Mouse (Mus musculus) midbrain, postnatal 0 days (tissue): ENCODE results near the gene Fam110c. TPM values are rescaled to one million over a fixed set of nuclear protein-coding genes. Genes with fewer than 3 reads are reported as not detected.
"Not testable (repeated sequence)": the region's sequence is repeated elsewhere in the genome, so short reads cannot be mapped to it uniquely, and the experiment has no call there.

Source experiments
- ATAC-seq: fragments of 200-750 bp; cut with Nextera tagmentation; 2 replicates; pipeline ENCODE4 v1.8.0; 2017; ENCODE audit warnings: moderate number of reproducible peaks, mild to moderate bottlenecking, moderate TSS enrichment, moderate library complexity; ENCODE audit not compliant: low FRiP score
- DNase-seq: peaks from one replicate; pipeline ENCODE4 v3.0.0-alpha.2; 2015; ENCODE audit warnings: low spot score
- H3K27ac ChIP-seq: fragments of 300-500 bp; sonication (generic); 2 replicates; pipeline ENCODE4 v1.5.1; 2014; ENCODE audit warnings: low read depth, mild to moderate bottlenecking, low read length, mixed read lengths
- H3K27me3 ChIP-seq: fragments of 300-500 bp; sonication (generic); 2 replicates; pipeline ENCODE4 v1.6.1; 2014; ENCODE audit warnings: low read length, control low read depth, mixed read lengths; ENCODE audit not compliant: insufficient read depth
- H3K36me3 ChIP-seq: fragments of 300-500 bp; sonication (generic); 2 replicates; pipeline ENCODE4 v1.6.1; 2014; ENCODE audit warnings: low read length, control low read depth, mixed read lengths; ENCODE audit not compliant: insufficient read depth
- H3K4me1 ChIP-seq: fragments of 300-500 bp; sonication (generic); 2 replicates; pipeline ENCODE4 v1.6.1; 2014; ENCODE audit warnings: mild to moderate bottlenecking, control low read depth, antibody characterized with exemption, low read length, mixed read lengths; ENCODE audit not compliant: insufficient read depth
- H3K4me2 ChIP-seq: fragments of 300-500 bp; sonication (generic); 2 replicates; pipeline ENCODE4 v1.6.1; 2014; ENCODE audit warnings: low read depth, mild to moderate bottlenecking, low read length, mixed read lengths; ENCODE audit not compliant: poor library complexity, severe bottlenecking
- H3K4me3 ChIP-seq: fragments of 300-500 bp; sonication (generic); 2 replicates; pipeline ENCODE4 v1.5.1; 2014; ENCODE audit warnings: low read depth, mild to moderate bottlenecking, low read length, moderate library complexity
- H3K9ac ChIP-seq: fragments of 300-500 bp; sonication (generic); replicated peaks from 2 replicates; pipeline ENCODE4 v1.6.1; 2014; ENCODE audit warnings: mild to moderate bottlenecking, low read length, moderate library complexity, mixed read lengths; ENCODE audit not compliant: poor library complexity, severe bottlenecking
- H3K9me3 ChIP-seq: fragments of 300-500 bp; sonication (generic); 2 replicates; pipeline ENCODE4 v1.6.1; 2016; ENCODE audit warnings: low read length, control low read depth
- CTCF ChIP-seq: IDR thresholded peaks from 2 replicates; pipeline ENCODE4 v1.5.1; 2016; ENCODE audit warnings: antibody characterized with exemption, mild to moderate bottlenecking
- WGBS: fragments of 180-500 bp; shearing (Covaris S2); extraction: QIAGEN DNeasy Blood & Tissue Kit; methylation state at CpG from one replicate; pipeline ENCODE4 v1.1.7; 2014; 5-methylcytosine and 5-hydroxymethylcytosine counted together
- polyA plus RNA-seq: library from polyadenylated mRNA; unstranded; fragments of >200 nt; fragmentation: Nextera tagmentation; extraction: Ambion mirVana; gene quantifications from 2 replicates; pipeline ENCODE4 v1.2.1, GENCODE M21; 2015
- total RNA-seq: library from RNA; depleted of rRNA; stranded (reverse); fragments of >200 nt; gene quantifications from 2 replicates; pipeline ENCODE4 v1.2.3, GENCODE M21; 2014

Fam110c gene
- total and polyA plus RNA-seq, 2 experiments from 2014 or later = 0.22 TPM; not detected in 1

DNA sequence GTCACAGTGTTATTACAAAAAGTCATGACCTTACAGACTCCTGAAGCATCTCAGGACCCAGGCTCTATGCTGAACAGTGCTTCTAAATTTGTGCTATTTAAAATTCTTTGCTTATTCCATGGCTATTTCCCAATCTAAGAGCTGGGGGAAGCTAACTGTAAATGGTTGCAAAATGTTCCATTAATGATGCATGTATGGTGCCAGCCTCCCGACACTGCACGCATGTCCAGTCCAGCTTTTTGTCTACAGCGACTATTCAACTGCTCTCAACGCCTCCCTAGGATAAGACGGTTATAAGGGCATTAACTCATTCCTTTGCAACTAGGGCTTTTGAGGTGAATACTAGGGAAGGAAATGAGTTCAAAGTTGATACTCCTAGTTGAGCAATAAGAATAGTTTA is 2.4 kb upstream of the Fam110c start:
- Histone ChIP-seq H3K36me3 (no peaks in the 10 kb centered on the region), H3K9ac (no peak overlapping the region), H3K4me3 (no peak overlapping the region), H3K9me3 (no peaks in the 10 kb centered on the region), H3K27me3 (peaks cover 23% of the 10 kb centered on the region), H3K4me2 (no peak overlapping the region), H3K27ac (no peak overlapping the region), H3K4me1 (no peaks in the 10 kb centered on the region; the same call in 1 of the 2 replicates)
- ATAC-seq (no peak), DNase-seq (no peak)
- no peak for TF ChIP-seq CTCF
- WGBS = 77% methylated on average over 5 of the region's 5 CpGs

- Histone ChIP-seq H3K27me3 (peaks cover 32% of the 10 kb centered on the region), H3K4me3 (peak overlapping the region; percentile 36), H3K4me2 (peak overlapping the region; percentile 62)
- H3K9ac ChIP-seq, H3K4me1 ChIP-seq, H3K36me3 ChIP-seq, H3K27ac ChIP-seq, DNase-seq, H3K9me3 ChIP-seq: not testable (repeated sequence)
- ATAC-seq = peak; percentile 15; the same call in 1 of the 2 replicates
- under 1% methylated on average over 15 of the region's 18 CpGs for WGBS
These were observed 710 bp downstream of the Fam110c start for GRCm38 (mm10) chr12:31074355-31074786.

DNA sequence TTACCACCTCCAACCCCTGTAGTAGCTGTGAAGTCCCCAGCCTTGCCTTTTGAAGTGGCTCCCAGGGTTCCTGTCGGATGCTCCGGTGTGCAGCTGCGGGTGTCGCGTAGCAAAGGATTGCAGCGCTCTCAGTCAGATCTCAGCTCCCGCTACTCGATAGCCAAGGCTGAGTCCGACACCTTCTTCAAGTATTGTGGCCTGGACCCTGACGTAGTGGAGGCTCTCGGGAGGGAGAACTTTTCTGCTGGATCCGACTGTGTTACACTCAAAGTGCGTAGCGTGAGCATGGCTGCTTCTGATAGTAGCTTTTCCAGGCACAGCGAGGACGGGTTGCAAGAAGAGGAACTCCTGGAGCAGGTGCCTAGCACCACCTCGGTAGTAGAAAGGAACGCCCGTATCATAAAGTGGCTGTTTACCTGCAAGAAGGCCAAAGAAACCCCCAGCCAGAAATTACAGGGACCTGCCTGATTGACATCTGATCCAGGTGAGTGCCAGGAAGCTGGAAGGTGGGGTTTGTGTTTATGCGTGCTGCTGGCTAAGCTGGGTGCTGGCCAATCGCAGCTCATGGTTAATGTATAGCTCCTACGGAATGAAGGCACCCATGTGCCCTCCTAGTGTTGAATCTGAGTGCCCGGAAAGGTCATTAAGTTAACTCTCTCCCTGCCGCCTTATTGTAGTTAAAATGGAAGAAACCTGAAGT is 1.3 kb downstream of the Fam110c start:
- no peaks in the 10 kb centered on the region; the same call in 1 of the 2 replicates for H3K4me1 ChIP-seq
- no peak overlapping the region for H3K27ac ChIP-seq
- ATAC-seq (peak; percentile 33; the same call in 1 of the 2 replicates), DNase-seq (peak; percentile 18)
- no peaks in the 10 kb centered on the region for H3K36me3 ChIP-seq
- no peak overlapping the region; the same call in 1 of the 2 replicates for H3K9ac ChIP-seq
- H3K27me3 ChIP-seq = peaks cover 32% of the 10 kb centered on the region
- peak overlapping the region; percentile 36 for H3K4me3 ChIP-seq
- 4% methylated on average over 24 of the region's 24 CpGs for WGBS
- peak overlapping the region; percentile 62 for H3K4me2 ChIP-seq
- no peaks in the 10 kb centered on the region for H3K9me3 ChIP-seq
- no peak for TF ChIP-seq CTCF

GRCm38 (mm10) chr12:31077020-31077419 is 3.4 kb downstream of the Fam110c start:
- Histone ChIP-seq H3K4me2 (no peak overlapping the region), H3K4me1 (no peaks in the 10 kb centered on the region; the same call in 1 of the 2 replicates), H3K27me3 (peaks cover 32% of the 10 kb centered on the region), H3K9me3 (no peaks in the 10 kb centered on the region), H3K4me3 (no peak overlapping the region), H3K9ac (no peak overlapping the region), H3K36me3 (no peaks in the 10 kb centered on the region), H3K27ac (no peak overlapping the region)
- ATAC-seq (no peak), DNase-seq (no peak)
- 83% methylated on average over 7 of the region's 7 CpGs for WGBS
- no peak for TF ChIP-seq CTCF

DNA sequence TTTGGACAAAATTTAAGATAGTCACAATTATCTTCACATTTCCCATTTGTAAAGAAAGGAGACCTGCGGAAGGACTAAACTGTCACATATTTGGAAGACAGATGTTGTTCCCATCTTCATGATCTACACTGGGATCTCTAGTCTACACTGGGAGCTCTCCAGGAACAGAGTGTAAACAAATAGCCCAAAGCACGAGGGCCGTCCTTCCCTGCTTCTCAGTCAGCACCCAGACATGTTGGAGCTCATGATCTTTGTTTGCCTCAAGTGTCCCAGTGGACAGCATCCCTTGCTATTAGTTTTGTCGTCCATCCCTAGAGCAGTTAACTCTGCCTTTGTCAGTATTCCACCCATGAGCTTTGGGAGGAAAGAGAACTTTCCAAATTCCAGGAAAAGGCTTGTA is 4.4 kb downstream of the Fam110c start:
- Histone ChIP-seq H3K27me3 (peaks cover 26% of the 10 kb centered on the region), H3K4me2 (no peak overlapping the region), H3K36me3 (no peaks in the 10 kb centered on the region), H3K9ac (no peak overlapping the region), H3K4me3 (no peak overlapping the region), H3K27ac (no peak overlapping the region), H3K9me3 (no peaks in the 10 kb centered on the region), H3K4me1 (no peaks in the 10 kb centered on the region; the same call in 1 of the 2 replicates)
- TF ChIP-seq CTCF = no peak
- 73% methylated on average over 4 of the region's 4 CpGs for WGBS
- DNase-seq = no peak
- ATAC-seq = no peak

GRCm38 (mm10) chr12:31080352-31080751 is 6.7 kb downstream of the Fam110c start:
- peaks cover 14% of the 10 kb centered on the region for H3K27me3 ChIP-seq
- H3K4me3 ChIP-seq = no peak overlapping the region
- ATAC-seq (no peak), DNase-seq (no peak)
- no peaks in the 10 kb centered on the region for H3K9me3 ChIP-seq
- H3K4me1 ChIP-seq = no peaks in the 10 kb centered on the region; the same call in 1 of the 2 replicates
- no peak overlapping the region for H3K27ac ChIP-seq
- no peak overlapping the region for H3K9ac ChIP-seq
- no peak for TF ChIP-seq CTCF
- H3K36me3 ChIP-seq = no peaks in the 10 kb centered on the region
- H3K4me2 ChIP-seq = no peak overlapping the region
- WGBS = 75% methylated on average over 6 of the region's 6 CpGs
